Mouse (Mus musculus) MEL (cell line): ENCODE data around the gene Iqgap3. TPM values are rescaled to one million over a fixed set of nuclear protein-coding genes. Genes with fewer than 3 reads are reported as not detected.

Source experiments
- polyA plus RNA-seq, 2 experiments: library from polyadenylated mRNA; stranded (reverse) in 1 of 2; unstranded in 1 of 2; fragments of >175 nt in 1 of 2; fragments of >200 nt in 1 of 2; gene quantifications; 2 replicates each; pipeline versions ENCODE4 v1.2.1 to v1.2.4; 2012; ENCODE audit warnings: low replicate concordance in 2 of 2, low read depth in 1 of 2; ENCODE audit not compliant: insufficient read length in 2 of 2, insufficient read depth in 1 of 2, missing spikeins in 1 of 2
- total RNA-seq: library from RNA; depleted of rRNA; stranded (reverse); fragments of 300-350 nt; gene quantifications from 2 replicates; pipeline ENCODE4 v1.2.3, GENCODE M21; 2012; rRNA removed

Gene Iqgap3
- total and polyA plus RNA-seq, 3 experiments: 21.1 to 42.5 TPM; not detected in 1

Other genes starting within 250 kb of the Iqgap3 start
- gene Sh2d2a, start 235.2 kb upstream of the Iqgap3 start, total RNA-seq: not detected in 2 replicates
- not detected for gene Sh2d2a, start 235.2 kb upstream of the Iqgap3 start, polyA plus RNA-seq
- gene Prcc, start 196.4 kb upstream of the Iqgap3 start, total RNA-seq: 43.2 and 47.0 TPM in 2 replicates
- 10 to 100 TPM in 1 of 2 experiments, not detected in 1; 65.9 TPM for gene Prcc, start 196.4 kb upstream of the Iqgap3 start, polyA plus RNA-seq
- gene Hdgf, start 175.7 kb upstream of the Iqgap3 start, total RNA-seq: 505 and 519 TPM in 2 replicates
- 1,000 to 10,000 TPM in 1 of 2 experiments, 100 to 1,000 TPM in 1; 369 to 1,503 TPM for gene Hdgf, start 175.7 kb upstream of the Iqgap3 start, polyA plus RNA-seq
- 59.5 and 66.2 TPM in 2 replicates for gene Mrpl24, start 162.5 kb upstream of the Iqgap3 start, total RNA-seq
- gene Mrpl24, start 162.5 kb upstream of the Iqgap3 start, polyA plus RNA-seq: 10 to 100 TPM in 1 of 2 experiments, not detected in 1; 77.3 TPM
- 61.4 and 71.8 TPM in 2 replicates for gene Isg20l2, start 151.7 kb upstream of the Iqgap3 start, total RNA-seq
- 10 to 100 TPM in 1 of 2 experiments, not detected in 1; 45.0 TPM for gene Isg20l2, start 151.7 kb upstream of the Iqgap3 start, polyA plus RNA-seq
- gene Rrnad1, start 151.3 kb upstream of the Iqgap3 start, total RNA-seq: 8.9 and 10.9 TPM in 2 replicates
- gene Rrnad1, start 151.3 kb upstream of the Iqgap3 start, polyA plus RNA-seq: 10 to 100 TPM in 1 of 2 experiments, not detected in 1; 21.1 TPM
- gene Crabp2, start 133.3 kb upstream of the Iqgap3 start, total RNA-seq: 0.23 and 0.29 TPM in 2 replicates
- 1 to 10 TPM in 1 of 2 experiments, not detected in 1; 1.2 TPM for gene Crabp2, start 133.3 kb upstream of the Iqgap3 start, polyA plus RNA-seq
- gene Nes, start 110.9 kb upstream of the Iqgap3 start, total RNA-seq: not detected in 2 replicates
- under 1 TPM in 1 of 2 experiments, not detected in 1; 0.01 TPM for gene Nes, start 110.9 kb upstream of the Iqgap3 start, polyA plus RNA-seq
- gene Bcan, start 81.7 kb upstream of the Iqgap3 start, total RNA-seq: not detected in 2 replicates
- not detected for gene Bcan, start 81.7 kb upstream of the Iqgap3 start, polyA plus RNA-seq
- not detected in 2 replicates for gene Hapln2, start 54.4 kb upstream of the Iqgap3 start, total RNA-seq
- not detected for gene Hapln2, start 54.4 kb upstream of the Iqgap3 start, polyA plus RNA-seq
- 76.6 and 105 TPM in 2 replicates for gene Gpatch4, start 38.9 kb upstream of the Iqgap3 start, total RNA-seq
- 100 to 1,000 TPM; 135 to 240 TPM for gene Gpatch4, start 38.9 kb upstream of the Iqgap3 start, polyA plus RNA-seq
- 114 TPM in 2 replicates for gene Naxe, start 23.5 kb upstream of the Iqgap3 start, total RNA-seq
- gene Naxe, start 23.5 kb upstream of the Iqgap3 start, polyA plus RNA-seq: 100 to 1,000 TPM; 165 to 182 TPM
- gene Ttc24, start 3.7 kb upstream of the Iqgap3 start, total RNA-seq: not detected in 2 replicates
- gene Ttc24, start 3.7 kb upstream of the Iqgap3 start, polyA plus RNA-seq: not detected
- 16.2 and 16.9 TPM in 2 replicates for gene Mef2d, start 60.4 kb downstream of the Iqgap3 start, total RNA-seq
- gene Mef2d, start 60.4 kb downstream of the Iqgap3 start, polyA plus RNA-seq: 100 to 1,000 TPM in 1 of 2 experiments, 10 to 100 TPM in 1; 71.4 to 117 TPM
- gene Rhbg, start 172.7 kb downstream of the Iqgap3 start, total RNA-seq: not detected in 2 replicates
- not detected for gene Rhbg, start 172.7 kb downstream of the Iqgap3 start, polyA plus RNA-seq
- gene Gm38392, start 205.2 kb downstream of the Iqgap3 start, total RNA-seq: 0.39 and 0.69 TPM in 2 replicates
- under 1 TPM in 1 of 2 experiments, not detected in 1; 0.84 TPM for gene Gm38392, start 205.2 kb downstream of the Iqgap3 start, polyA plus RNA-seq
- 26.7 and 34.1 TPM in 2 replicates for gene Tsacc, start 215.0 kb downstream of the Iqgap3 start, total RNA-seq
- gene Tsacc, start 215.0 kb downstream of the Iqgap3 start, polyA plus RNA-seq: 10 to 100 TPM in 1 of 2 experiments, not detected in 1; 41.1 TPM
- 1,548 and 1,549 TPM in 2 replicates for gene Cct3, start 215.1 kb downstream of the Iqgap3 start, total RNA-seq
- 1,000 to 10,000 TPM in 1 of 2 experiments, 100 to 1,000 TPM in 1; 777 to 1,271 TPM for gene Cct3, start 215.1 kb downstream of the Iqgap3 start, polyA plus RNA-seq
- 47.6 and 48.3 TPM in 2 replicates for gene Glmp, start 243.1 kb downstream of the Iqgap3 start, total RNA-seq
- gene Glmp, start 243.1 kb downstream of the Iqgap3 start, polyA plus RNA-seq: 100 to 1,000 TPM in 1 of 2 experiments, not detected in 1; 181 TPM